8 mouse cellular contexts compared by ENCODE assay signal in genomic region chr7:101933751-101934240, GRCm38 (mm10). TPM values are rescaled to one million over a fixed set of nuclear protein-coding genes. Genes with fewer than 3 reads are reported as not detected.
DNase-seq lines count a peak whose midpoint lies in the region; ATAC-seq lines count a peak whose summit lies in the region.

TSS of gene Lrrc51 (minus strand) at chr7:101933895.
TSS of gene Numa1 (plus strand) at chr7:101934111.

- peak; percentile 98 for ATAC-seq in megakaryocyte progenitor cell, adult 5-6 weeks (replicated peaks; ENCODE audit: poor library complexity)

- peak; percentile 95 for DNase-seq in adipocyte (ENCODE audit: low spot score)
- peak; percentile 98 for DNase-seq in embryo, embryonic 10 days (ENCODE audit: low spot score)
- DNase-seq in gastrocnemius, postnatal 10 days = peak; percentile 92
- peak; percentile 98 for DNase-seq in induced T-regulatory cell, adult 2 months (ENCODE audit: low read depth)
- peak; percentile 94 to 97 for DNase-seq in left cerebral cortex, adult 9 months (ENCODE audit: low spot score in 2 of 2)
- DNase-seq in right cerebral cortex, postnatal 14 days = peak; percentile 93
- peak; percentile 95 to 97 for DNase-seq in urinary bladder, postnatal 36 days (ENCODE audit: low spot score in 2 of 2)

RNA-seq across cellular contexts. Expression of gene Lrrc51, which starts in this region (rescaled TPM):
- total RNA-seq in gastrocnemius, postnatal 10 days (2021) = 1 to 10 TPM; 2.3 to 3.6 TPM
- total RNA-seq in megakaryocyte progenitor cell, adult 5-6 weeks (2015) = 1.9 and 3.8 TPM in 2 replicates
- total RNA-seq in megakaryocyte progenitor cell, adult 5-6 weeks (2017) = 1.0 TPM in 1 of 2 replicates, not detected in the other

RNA-seq across cellular contexts. Expression of gene Numa1, which starts in this region (rescaled TPM):
- total RNA-seq in gastrocnemius, postnatal 10 days (2021) = 10 to 100 TPM; 71.8 to 80.7 TPM
- 83.1 and 93.8 TPM in 2 replicates for total RNA-seq in megakaryocyte progenitor cell, adult 5-6 weeks (2015)
- 156 and 190 TPM in 2 replicates for total RNA-seq in megakaryocyte progenitor cell, adult 5-6 weeks (2017)

Comparison
In these comparisons a context has a peak if more than half of its experiments do, and no peak if none do; other contexts are left out.
1. Peak in every context shown above with its lines: DNase-seq and ATAC-seq.